Mouse (Mus musculus) MEL (cell line): Measurements from ENCODE around the gene Syne2. TPM values are rescaled to one million over a fixed set of nuclear protein-coding genes. Genes with fewer than 3 reads are reported as not detected.

Experiments used
- DNase-seq: peaks from one replicate; pipeline ENCODE4 v3.0.0; 2011; ENCODE audit warnings: low read depth, low spot score
- H3K27ac ChIP-seq: 2 replicates; pipeline ENCODE4 v1.5.1; 2012; ENCODE audit warnings: low read depth, mild to moderate bottlenecking, control low read depth, low read length, moderate library complexity; ENCODE audit not compliant: control insufficient read depth
- H3K27me3 ChIP-seq, 2 experiments: fragments of 150-350 bp in 1 of 2; sonication (generic) in 1 of 2; 2 replicates each; pipeline ENCODE4 v1.6.1; 2012; ENCODE audit warnings: low read length in 2 of 2, mild to moderate bottlenecking in 2 of 2, improper control_type of control experiment in 1 of 2, moderate library complexity in 1 of 2; ENCODE audit not compliant: insufficient read depth in 2 of 2, control insufficient read depth in 1 of 2
- H3K36me3 ChIP-seq, 2 experiments: 2 replicates each; pipeline ENCODE4 v1.6.1; 2012 to 2014; ENCODE audit warnings: low read length in 2 of 2, improper control_type of control experiment in 1 of 2, inconsistent platforms in 1 of 2, mild to moderate bottlenecking in 1 of 2; ENCODE audit not compliant: insufficient read depth in 2 of 2, control insufficient read depth in 1 of 2
- H3K4me1 ChIP-seq, 2 experiments: fragments of 150-350 bp in 1 of 2; sonication (generic) in 1 of 2; 2 replicates each; pipeline ENCODE4 v1.6.1; 2012; ENCODE audit warnings: low read length in 2 of 2, improper control_type of control experiment in 1 of 2, mild to moderate bottlenecking in 1 of 2; ENCODE audit not compliant: insufficient read depth in 2 of 2, control insufficient read depth in 1 of 2
- H3K4me3 ChIP-seq, 2 experiments: fragments of 150-350 bp in 1 of 2; sonication (generic) in 1 of 2; 2 replicates each; pipeline ENCODE4 v1.5.1; 2012; ENCODE audit warnings: low read depth in 2 of 2, low read length in 2 of 2, mild to moderate bottlenecking in 2 of 2, moderate library complexity in 2 of 2, control low read depth in 1 of 2, improper control_type of control experiment in 1 of 2; ENCODE audit not compliant: control insufficient read depth in 1 of 2, insufficient read depth in 1 of 2
- H3K79me2 ChIP-seq: 2 replicates; pipeline ENCODE4 v1.6.1; 2012; ENCODE audit warnings: mild to moderate bottlenecking, low read length, moderate library complexity; ENCODE audit not compliant: control insufficient read depth, poor library complexity, insufficient read depth
- H3K9ac ChIP-seq: 2 replicates; pipeline ENCODE4 v1.6.1; 2012; ENCODE audit warnings: low read depth, mild to moderate bottlenecking, control low read depth, low read length, moderate library complexity; ENCODE audit not compliant: control insufficient read depth, poor library complexity, severe bottlenecking
- H3K9me3 ChIP-seq: fragments of 150-350 bp; sonication (generic); replicated peaks from 2 replicates; pipeline ENCODE4 v1.6.1; 2012; ENCODE audit warnings: mild to moderate bottlenecking, low read length, improper control_type of control experiment, moderate library complexity; ENCODE audit not compliant: insufficient read depth
- BHLHE40 ChIP-seq: IDR thresholded peaks from 2 replicates; pipeline ENCODE4 v1.6.1; 2012; ENCODE audit warnings: low read depth, mild to moderate bottlenecking, inconsistent platforms, low read length, improper control_type of control experiment, borderline replicate concordance
- CHD1 ChIP-seq: IDR thresholded peaks from 2 replicates; pipeline ENCODE4 v1.6.1; 2012; ENCODE audit warnings: low read depth, mild to moderate bottlenecking, inconsistent platforms, low read length, improper control_type of control experiment
- CHD2 ChIP-seq: IDR thresholded peaks from 2 replicates; pipeline ENCODE4 v1.6.1; 2011; ENCODE audit warnings: low read length, improper control_type of control experiment
- E2F4 ChIP-seq: IDR thresholded peaks from 2 replicates; pipeline ENCODE4 v1.6.1; 2011; ENCODE audit warnings: low read depth, low read length, improper control_type of control experiment, borderline replicate concordance
- ELF1 ChIP-seq: IDR thresholded peaks from 2 replicates; pipeline ENCODE4 v1.6.1; 2014; ENCODE audit warnings: low read depth, mild to moderate bottlenecking, inconsistent platforms, low read length, improper control_type of control experiment, moderate library complexity
- EP300 ChIP-seq, 2 experiments: IDR thresholded peaks; 2 replicates each; pipeline ENCODE4 v1.6.1; 2011; ENCODE audit warnings: improper control_type of control experiment in 2 of 2, low read length in 2 of 2, low read depth in 1 of 2, mild to moderate bottlenecking in 1 of 2
- ETS1 ChIP-seq: IDR thresholded peaks from 2 replicates; pipeline ENCODE4 v1.6.1; 2012; ENCODE audit warnings: low read depth, mild to moderate bottlenecking, inconsistent platforms, low read length, improper control_type of control experiment, moderate library complexity
- GABPA ChIP-seq: IDR thresholded peaks from 2 replicates; pipeline ENCODE4 v1.6.1; 2012; ENCODE audit warnings: low read depth, mild to moderate bottlenecking, inconsistent platforms, low read length, improper control_type of control experiment, moderate library complexity
- HCFC1 ChIP-seq: IDR thresholded peaks from 2 replicates; pipeline ENCODE4 v1.6.1; 2012; ENCODE audit warnings: low read depth, mild to moderate bottlenecking, inconsistent platforms, low read length, improper control_type of control experiment, moderate library complexity
- KAT2A ChIP-seq: conservative IDR thresholded peaks from 2 replicates; pipeline ENCODE4 v1.6.1; 2012; ENCODE audit warnings: low read depth, low read length, improper control_type of control experiment, inconsistent platforms
- MEF2A ChIP-seq: IDR thresholded peaks from 2 replicates; pipeline ENCODE4 v1.6.1; 2014; ENCODE audit warnings: low read depth, mild to moderate bottlenecking, inconsistent platforms, low read length, improper control_type of control experiment; ENCODE audit not compliant: poor library complexity, insufficient replicate concordance, severe bottlenecking; ENCODE audit errors: extremely low read depth
- MXI1 ChIP-seq: IDR thresholded peaks from 2 replicates; pipeline ENCODE4 v1.6.1; 2011; ENCODE audit warnings: mild to moderate bottlenecking, low read depth, low read length, improper control_type of control experiment
- MYB ChIP-seq: IDR thresholded peaks from 2 replicates; pipeline ENCODE4 v1.6.1; 2011; ENCODE audit warnings: mild to moderate bottlenecking, low read depth, low read length, improper control_type of control experiment
- POLR2AphosphoS2 ChIP-seq: IDR thresholded peaks from 2 replicates; pipeline ENCODE4 v1.6.1; 2011; ENCODE audit warnings: low read length, improper control_type of control experiment
- POLR2AphosphoS5 ChIP-seq: IDR thresholded peaks from 2 replicates; pipeline ENCODE4 v1.6.1; 2012; ENCODE audit warnings: low read depth, borderline replicate concordance, mild to moderate bottlenecking, inconsistent platforms, low read length, moderate library complexity, mixed read lengths
- RCOR1 ChIP-seq: IDR thresholded peaks from 2 replicates; pipeline ENCODE4 v1.6.1; 2012; ENCODE audit warnings: low read depth, mild to moderate bottlenecking, inconsistent platforms, low read length, improper control_type of control experiment
- SIN3A ChIP-seq: IDR thresholded peaks from 2 replicates; pipeline ENCODE4 v1.6.1; 2012; ENCODE audit warnings: low read length, improper control_type of control experiment, inconsistent platforms
- SMC3 ChIP-seq: IDR thresholded peaks from 2 replicates; pipeline ENCODE4 v1.6.1; 2011; ENCODE audit warnings: low read depth, low read length, improper control_type of control experiment
- TCF12 ChIP-seq: IDR thresholded peaks from 2 replicates; pipeline ENCODE4 v1.6.1; 2014; ENCODE audit warnings: low read depth, mild to moderate bottlenecking, inconsistent platforms, low read length, improper control_type of control experiment, moderate library complexity
- UBTF ChIP-seq: IDR thresholded peaks from 2 replicates; pipeline ENCODE4 v1.6.1; 2012; ENCODE audit warnings: low read depth, mild to moderate bottlenecking, inconsistent platforms, low read length, improper control_type of control experiment, moderate library complexity, borderline replicate concordance; ENCODE audit not compliant: insufficient read depth
- USF1 ChIP-seq: IDR thresholded peaks from 2 replicates; pipeline ENCODE4 v1.6.1; 2014; ENCODE audit warnings: low read depth, mild to moderate bottlenecking, inconsistent platforms, low read length, improper control_type of control experiment, moderate library complexity
- USF2 ChIP-seq, 2 experiments: IDR thresholded peaks; 2 replicates each; pipeline ENCODE4 v1.6.1; 2011 to 2012; ENCODE audit warnings: improper control_type of control experiment in 2 of 2, low read length in 2 of 2, borderline replicate concordance in 1 of 2, inconsistent platforms in 1 of 2, low read depth in 1 of 2, mild to moderate bottlenecking in 1 of 2; ENCODE audit not compliant: insufficient read depth in 1 of 2
- ZKSCAN1 ChIP-seq: IDR thresholded peaks from 2 replicates; pipeline ENCODE4 v1.6.1; 2012; ENCODE audit warnings: low read depth, mild to moderate bottlenecking, inconsistent platforms, low read length, improper control_type of control experiment, moderate library complexity
- ZMIZ1 ChIP-seq: IDR thresholded peaks from 2 replicates; pipeline ENCODE4 v1.6.1; 2012; ENCODE audit warnings: low read depth, mild to moderate bottlenecking, inconsistent platforms, low read length, improper control_type of control experiment, moderate library complexity
- ZNF384 ChIP-seq: IDR thresholded peaks from 2 replicates; pipeline ENCODE4 v1.6.1; 2012; ENCODE audit warnings: low read depth, mild to moderate bottlenecking, inconsistent platforms, low read length, improper control_type of control experiment
- polyA plus RNA-seq, 2 experiments: library from polyadenylated mRNA; stranded (reverse) in 1 of 2; unstranded in 1 of 2; fragments of >175 nt in 1 of 2; fragments of >200 nt in 1 of 2; gene quantifications; 2 replicates each; pipeline versions ENCODE4 v1.2.1 to v1.2.4; 2012; ENCODE audit warnings: low replicate concordance in 2 of 2, low read depth in 1 of 2; ENCODE audit not compliant: insufficient read length in 2 of 2, insufficient read depth in 1 of 2, missing spikeins in 1 of 2
- total RNA-seq: library from RNA; depleted of rRNA; stranded (reverse); fragments of 300-350 nt; gene quantifications from 2 replicates; pipeline ENCODE4 v1.2.3, GENCODE M21; 2012

Syne2 gene
- total and polyA plus RNA-seq, 3 experiments, result 0.06 to 0.15 TPM; not detected in 1

DNA sequence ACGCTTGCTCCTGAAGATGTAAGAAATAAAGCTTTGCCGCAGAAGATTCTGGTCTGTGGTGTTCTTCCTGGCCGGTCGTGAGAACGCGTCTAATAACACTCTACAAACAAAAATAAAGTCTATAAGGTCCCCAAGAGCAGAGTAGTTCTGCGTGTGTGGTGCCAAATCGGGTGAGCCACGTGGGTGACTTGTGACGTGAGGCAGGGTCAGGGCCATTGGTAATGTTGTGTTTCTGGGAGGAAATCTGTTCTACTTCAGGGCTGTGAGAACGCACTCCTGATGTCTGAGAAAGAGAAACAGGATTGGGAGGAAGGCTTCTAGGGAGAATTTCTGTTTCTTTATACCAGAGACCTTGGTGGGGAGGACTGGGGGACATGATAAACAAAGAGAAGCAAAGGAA is 42.0 kb downstream of the Syne2 start:
- Histone ChIP-seq H3K9me3 (no peaks in the 10 kb centered on the region), H3K27ac (no peak overlapping the region), H3K27me3 (peaks cover 0 to 2% of the 10 kb centered on the region in 2 experiments; a peak in 3 of 4 replicates), H3K36me3 (peaks cover 0 to 14% of the 10 kb centered on the region in 2 experiments; a peak in 2 of 4 replicates), H3K4me1 (peaks cover 0 to 21% of the 10 kb centered on the region in 2 experiments; a peak in 2 of 4 replicates), H3K4me3 (no peak overlapping the region), H3K79me2 (no peaks in the 10 kb centered on the region), H3K9ac (no peak overlapping the region)
- no peak for DNase-seq
- no peak for TF ChIP-seq SIN3A
- TF ChIP-seq MXI1, result no peak
- no peak for TF ChIP-seq ZKSCAN1
- no peak for TF ChIP-seq ZNF384
- TF ChIP-seq HCFC1, result no peak
- no peak for TF ChIP-seq MEF2A
- TF ChIP-seq SMC3, result no peak
- no peak for TF ChIP-seq ETS1
- TF ChIP-seq UBTF, result no peak
- TF ChIP-seq RCOR1, result no peak
- no peak for TF ChIP-seq GABPA

DNA sequence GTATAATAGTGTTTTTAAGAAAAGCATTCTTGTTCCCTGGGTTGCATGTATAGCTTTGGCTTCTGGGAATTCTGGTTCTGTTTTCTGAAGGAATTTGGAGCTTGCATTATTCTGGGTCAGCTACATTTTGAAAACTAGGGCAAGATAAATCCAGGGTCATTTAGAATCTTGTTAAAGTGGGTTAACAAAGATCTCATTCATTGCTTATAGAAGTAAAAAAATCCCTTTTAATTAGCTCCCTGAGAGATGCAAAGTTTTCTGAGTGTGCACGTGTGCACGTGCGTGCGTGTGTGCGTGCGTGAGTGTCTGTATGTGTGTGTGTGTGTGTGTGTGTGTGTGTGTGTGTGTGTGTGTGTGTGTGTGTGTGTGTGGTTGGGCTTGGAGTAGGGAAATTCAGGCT is 42.9 kb downstream of the Syne2 start:
- Histone ChIP-seq H3K4me3 (no peak overlapping the region), H3K4me1 (peaks cover 0 to 13% of the 10 kb centered on the region in 2 experiments; a peak in 2 of 4 replicates), H3K79me2 (no peaks in the 10 kb centered on the region), H3K36me3 (peaks cover 0 to 7% of the 10 kb centered on the region in 2 experiments; a peak in 2 of 4 replicates), H3K9me3 (no peaks in the 10 kb centered on the region), H3K27me3 (peaks cover 2 to 3% of the 10 kb centered on the region in 2 experiments; a peak in 3 of 4 replicates), H3K27ac (no peak overlapping the region), H3K9ac (no peak overlapping the region)
- no peak for DNase-seq
- TF ChIP-seq POLR2AphosphoS2 (no peak), MXI1 (no peak), POLR2AphosphoS5 (no peak), GABPA (no peak), ELF1 (no peak), CHD2 (no peak), TCF12 (no peak), ZMIZ1 (no peak), SIN3A (no peak), USF2 (IDR thresholded peaks at IDR 0.05; ENCODE audit: borderline replicate concordance in 1 of 2, insufficient read depth in 1 of 2, low read depth in 1 of 2, low read length in 2 of 2) (no peak), USF1 (no peak), BHLHE40 (no peak), MYB (no peak), KAT2A (no peak), CHD1 (no peak), EP300 (IDR thresholded peaks at IDR 0.05; ENCODE audit: low read depth in 1 of 2, low read length in 2 of 2) (no peak), MEF2A (no peak), E2F4 (no peak)
